Mouse (Mus musculus) retina, embryonic 14.5 days (tissue): ENCODE data around the gene Fbxl18.

ENCODE experiments used
- DNase-seq: peaks from one replicate; pipeline ENCODE4 v3.0.0-alpha.2; 2015; ENCODE audit warnings: low spot score

The Fbxl18 gene

GRCm38 (mm10) chr5:142894918-142895613, at the start of gene Fbxl18:
Gene Fbxl18 (minus strand): TSS chr5:142895421.
- DNase-seq, result peak; percentile 92

- DNase-seq, result no peak
These were observed 45.2 kb upstream of the Fbxl18 start for GRCm38 (mm10) chr5:142940393-142940792.

- DNase-seq, result peak; percentile 40
These were observed 42.9 kb upstream of the Fbxl18 start for GRCm38 (mm10) chr5:142937956-142938727.

- DNase-seq, result peak; percentile 87
These were observed 41.1 kb upstream of the Fbxl18 start for GRCm38 (mm10) chr5:142936336-142936719.

- peak; percentile 80 for DNase-seq
These were observed 40.6 kb upstream of the Fbxl18 start for GRCm38 (mm10) chr5:142935642-142936335.

- no peak for DNase-seq
These were observed 37.5 kb upstream of the Fbxl18 start for GRCm38 (mm10) chr5:142932731-142933130.

GRCm38 (mm10) chr5:142932084-142932685, 37.0 kb upstream of the Fbxl18 start:
- DNase-seq, result peak; percentile 92

- DNase-seq, result no peak
These were observed 36.1 kb upstream of the Fbxl18 start for GRCm38 (mm10) chr5:142931241-142931745.

GRCm38 (mm10) chr5:142929400-142929752, 34.2 kb upstream of the Fbxl18 start:
- DNase-seq, result no peak

GRCm38 (mm10) chr5:142928749-142929399, 33.7 kb upstream of the Fbxl18 start:
- peak; percentile 51 for DNase-seq

GRCm38 (mm10) chr5:142927341-142927930, 32.2 kb upstream of the Fbxl18 start:
- no peak for DNase-seq

GRCm38 (mm10) chr5:142926940-142927228, 31.7 kb upstream of the Fbxl18 start:
- no peak for DNase-seq

GRCm38 (mm10) chr5:142926204-142926939, 31.2 kb upstream of the Fbxl18 start:
- DNase-seq, result no peak

GRCm38 (mm10) chr5:142924336-142924959, 29.2 kb upstream of the Fbxl18 start:
- DNase-seq, result no peak

- no peak for DNase-seq
These were observed 28.6 kb upstream of the Fbxl18 start for GRCm38 (mm10) chr5:142923781-142924180.

- no peak for DNase-seq
These were observed 27.0 kb upstream of the Fbxl18 start for GRCm38 (mm10) chr5:142922251-142922650.

- DNase-seq, result no peak
These were observed 25.8 kb upstream of the Fbxl18 start for GRCm38 (mm10) chr5:142921074-142921459.

- DNase-seq, result no peak
These were observed 25.3 kb upstream of the Fbxl18 start for GRCm38 (mm10) chr5:142920311-142921073.

GRCm38 (mm10) chr5:142917402-142917801, 22.2 kb upstream of the Fbxl18 start:
- no peak for DNase-seq

- no peak for DNase-seq
These were observed 21.4 kb upstream of the Fbxl18 start for GRCm38 (mm10) chr5:142916593-142916992.
